ENCODE assay signal across 14 mouse cellular contexts in genomic region chr1:34502991-34503390, GRCm38 (mm10). TPM values are rescaled to one million over a fixed set of nuclear protein-coding genes. Genes with fewer than 3 reads are reported as not detected.
"Had no signal": no experiment of that assay in that cellular context is flagged by ENCODE, and none has a peak within 500 bp of the region (broad histone marks: within the 10 kb centered on the region; RNA-seq: fewer than 3 reads in every experiment).

No protein-coding gene starts in this region.

- DNase-seq: liver, postnatal 0 days; lung, adult 2 months; lung, postnatal 14 days; lung, postnatal 36 days; midbrain, embryonic 14.5 days; right cerebral cortex, postnatal 14 days; thymus, adult 2 months; thymus, postnatal 25 days; thymus, postnatal 4 days had no signal

- ATAC-seq: liver, postnatal 0 days; lung, postnatal 0 days; midbrain, embryonic 16.5 days had no signal

RNA-seq across cellular contexts. Expression of gene Prss39, which starts 4.8 kb away (rescaled TPM):
- total RNA-seq: megakaryocyte progenitor cell, adult 5-6 weeks; neutrophil, adult 5-6 weeks had no signal

RNA-seq across cellular contexts. Expression of gene Cfc1, which starts 32.5 kb away (rescaled TPM):
- total RNA-seq: megakaryocyte-erythroid progenitor cell, adult 5-6 weeks; neutrophil, adult 5-6 weeks had no signal

RNA-seq across cellular contexts. Expression of gene Prss40, which starts 57.8 kb away (rescaled TPM):
- total RNA-seq: megakaryocyte progenitor cell, adult 5-6 weeks; megakaryocyte-erythroid progenitor cell, adult 5-6 weeks; neutrophil, adult 5-6 weeks had no signal
